Mouse (Mus musculus) cerebellum, adult 2 months (tissue): Measurements from ENCODE around the gene Spcs1. TPM values are rescaled to one million over a fixed set of nuclear protein-coding genes. Genes with fewer than 3 reads are reported as not detected.

Experiments
- DNase-seq, 2 experiments: peaks; one replicate each; pipeline ENCODE4 v3.0.0; 2021
- H3K27ac ChIP-seq: fragments of 200-500 bp; 2 replicates; pipeline ENCODE4 v1.5.1; 2012; ENCODE audit warnings: low read length, control low read depth, inconsistent platforms; ENCODE audit not compliant: insufficient read depth
- H3K27me3 ChIP-seq: fragments of 200-500 bp; 2 replicates; pipeline ENCODE4 v1.6.1; 2012; ENCODE audit warnings: inconsistent platforms, mild to moderate bottlenecking, low read length, moderate library complexity; ENCODE audit not compliant: control insufficient read depth, insufficient read depth
- H3K4me1 ChIP-seq: fragments of 200-500 bp; 2 replicates; pipeline ENCODE4 v1.6.1; 2011; ENCODE audit warnings: low read length; ENCODE audit not compliant: control insufficient read depth, insufficient read depth
- H3K4me3 ChIP-seq: fragments of 200-500 bp; replicated peaks from 2 replicates; pipeline ENCODE3; 2011; ENCODE audit warnings: mild to moderate bottlenecking, low read depth, low read length, control low read depth; ENCODE audit not compliant: insufficient read depth
- CTCF ChIP-seq: fragments of 200-500 bp; IDR thresholded peaks from 2 replicates; pipeline ENCODE4 v1.5.1; 2011; ENCODE audit warnings: low read depth, mild to moderate bottlenecking, control low read depth, low read length, moderate library complexity, borderline replicate concordance; ENCODE audit not compliant: insufficient read depth
- POLR2A ChIP-seq: fragments of 200-500 bp; IDR thresholded peaks from 2 replicates; pipeline ENCODE4 v1.6.1; 2011; ENCODE audit warnings: low read length, control low read depth, borderline replicate concordance; ENCODE audit not compliant: insufficient read depth
- WGBS: fragments of 180-500 bp; shearing (Covaris S2); methylation state at CpG from one replicate; pipeline ENCODE4 v1.1.7; 2018; 5-methylcytosine and 5-hydroxymethylcytosine counted together
- polyA plus RNA-seq: library from polyadenylated mRNA; depleted of rRNA; stranded (reverse); fragments of >200 nt; gene quantifications from 2 replicates; pipeline ENCODE4 v1.2.3, GENCODE M21; 2012; rRNA removed

Gene Spcs1
- polyA plus RNA-seq, 1 experiment: 290 TPM

GRCm38 (mm10) chr14:30996417-30996816 is 5.1 kb downstream of the Spcs1 start:
- no peak overlapping the region for H3K4me3 ChIP-seq
- no peaks in the 10 kb centered on the region for H3K27me3 ChIP-seq
- TF ChIP-seq CTCF (no peak), POLR2A (no peak)
- no peaks in the 10 kb centered on the region for H3K4me1 ChIP-seq
- H3K27ac ChIP-seq: no peak overlapping the region
- DNase-seq: no peak

- no peak for DNase-seq
- TF ChIP-seq CTCF (no peak), POLR2A (no peak)
- no peaks in the 10 kb centered on the region for H3K27me3 ChIP-seq
- H3K4me1 ChIP-seq: 0 out of 2 replicates have a peak, but pooled peaks cover 2% of the 10 kb centered on the region
- H3K27ac ChIP-seq: no peak overlapping the region
- H3K4me3 ChIP-seq: no peak overlapping the region
- 88% methylated on average over 3 of the region's 3 CpGs for WGBS
Observed at GRCm38 (mm10) chr14:30976222-30976621, 25.2 kb downstream of the Spcs1 start.

- no peak overlapping the region for H3K4me3 ChIP-seq
- no peak for TF ChIP-seq POLR2A
- no peak for TF ChIP-seq CTCF
- H3K4me1 ChIP-seq: 0 out of 2 replicates have a peak, but pooled peaks cover 2% of the 10 kb centered on the region
- DNase-seq: peak in 1 of 2 experiments; percentile 66
- 49% methylated on average over 6 of the region's 6 CpGs for WGBS
- no peak overlapping the region for H3K27ac ChIP-seq
- H3K27me3 ChIP-seq: no peaks in the 10 kb centered on the region
Observed at GRCm38 (mm10) chr14:30974204-30974603, 27.3 kb downstream of the Spcs1 start.

GRCm38 (mm10) chr14:30960366-30960765 is 41.1 kb downstream of the Spcs1 start:
- Histone ChIP-seq H3K4me3 (no peak overlapping the region), H3K4me1 (no peaks in the 10 kb centered on the region), H3K27ac (no peak overlapping the region), H3K27me3 (no peaks in the 10 kb centered on the region)
- no peak for DNase-seq
- WGBS: 88% methylated on average over 1 of the region's 1 CpGs
- TF ChIP-seq POLR2A (no peak), CTCF (no peak)

- Histone ChIP-seq H3K4me1 (no peaks in the 10 kb centered on the region), H3K27me3 (no peaks in the 10 kb centered on the region), H3K4me3 (no peak overlapping the region), H3K27ac (no peak overlapping the region)
- no peak for DNase-seq
- WGBS: 96% methylated on average over 4 of the region's 4 CpGs
- TF ChIP-seq CTCF: no peak
- no peak for TF ChIP-seq POLR2A
Observed at GRCm38 (mm10) chr14:30959031-30959430, 42.4 kb downstream of the Spcs1 start.

GRCm38 (mm10) chr14:30958517-30958916 is 43.0 kb downstream of the Spcs1 start:
- no peaks in the 10 kb centered on the region for H3K4me1 ChIP-seq
- no peak overlapping the region for H3K27ac ChIP-seq
- H3K4me3 ChIP-seq: no peak overlapping the region
- no peak for DNase-seq
- H3K27me3 ChIP-seq: no peaks in the 10 kb centered on the region
- TF ChIP-seq POLR2A (no peak), CTCF (no peak)
- WGBS: 68% methylated on average over 2 of the region's 2 CpGs

GRCm38 (mm10) chr14:30951154-30951825 is 50.2 kb downstream of the Spcs1 start, which contains the start of gene Nek4:
Gene Nek4 (plus strand): TSS chr14:30951377.
- under 1% methylated on average over 57 of the region's 57 CpGs for WGBS
- H3K4me3 ChIP-seq: peak within 1 kb of the TSS; percentile 82
- peak; percentile 97 to 98 for DNase-seq
- no peaks in the 10 kb centered on the region for H3K4me1 ChIP-seq
- TF ChIP-seq CTCF (no peak), POLR2A (peak; percentile 69; the same call in 1 of the 2 replicates)
- no peaks in the 10 kb centered on the region for H3K27me3 ChIP-seq
- H3K27ac ChIP-seq: peak within 1 kb of the TSS; percentile 37

- no peak for DNase-seq
- H3K27me3 ChIP-seq: no peaks in the 10 kb centered on the region
- H3K4me1 ChIP-seq: no peaks in the 10 kb centered on the region
- 97% methylated on average over 10 of the region's 10 CpGs for WGBS
- H3K27ac ChIP-seq: no peak overlapping the region
- no peak for TF ChIP-seq CTCF
- no peak for TF ChIP-seq POLR2A
- no peak overlapping the region for H3K4me3 ChIP-seq
Observed at GRCm38 (mm10) chr14:30949986-30950385, 51.5 kb downstream of the Spcs1 start.

Other genes with a start within 250 kb of the Spcs1 start
- 34.3 and 36.5 TPM in 2 replicates for gene Tmem110, start 176.1 kb downstream of the Spcs1 start, polyA plus RNA-seq
- 1.9 and 2.4 TPM in 2 replicates for gene Mustn1, start 122.5 kb downstream of the Spcs1 start, polyA plus RNA-seq
- gene Itih4, start 115.2 kb downstream of the Spcs1 start, polyA plus RNA-seq: 0.14 and 0.47 TPM in 2 replicates
- gene Itih3, start 77.9 kb downstream of the Spcs1 start, polyA plus RNA-seq: 76.7 and 82.8 TPM in 2 replicates
- gene Itih1, start 58.4 kb downstream of the Spcs1 start, polyA plus RNA-seq: not detected in 2 replicates
- gene Nek4, start 50.3 kb downstream of the Spcs1 start, polyA plus RNA-seq: 15.5 and 16.2 TPM in 2 replicates
- 79.5 and 84.4 TPM in 2 replicates for gene Glt8d1, start 272 bp downstream of the Spcs1 start, polyA plus RNA-seq
- gene Pbrm1, start 17.5 kb upstream of the Spcs1 start, polyA plus RNA-seq: 22.2 and 24.2 TPM in 2 replicates
- gene Gnl3, start 17.5 kb upstream of the Spcs1 start, polyA plus RNA-seq: 47.3 and 52.1 TPM in 2 replicates
- gene Smim4, start 127.3 kb upstream of the Spcs1 start, polyA plus RNA-seq: 35.3 and 42.4 TPM in 2 replicates
- gene Nt5dc2, start 129.4 kb upstream of the Spcs1 start, polyA plus RNA-seq: 28.3 and 28.4 TPM in 2 replicates
- gene Stab1, start 167.0 kb upstream of the Spcs1 start, polyA plus RNA-seq: 8.6 and 9.6 TPM in 2 replicates
- gene Tnnc1, start 206.6 kb upstream of the Spcs1 start, polyA plus RNA-seq: 6.1 and 7.6 TPM in 2 replicates
- gene Nisch, start 215.3 kb upstream of the Spcs1 start, polyA plus RNA-seq: 292 and 304 TPM in 2 replicates
- gene Sema3g, start 216.2 kb upstream of the Spcs1 start, polyA plus RNA-seq: 3.0 and 3.2 TPM in 2 replicates
- gene Phf7, start 249.6 kb upstream of the Spcs1 start, polyA plus RNA-seq: 6.5 and 7.8 TPM in 2 replicates
- gene Bap1, start 249.8 kb upstream of the Spcs1 start, polyA plus RNA-seq: 128 and 131 TPM in 2 replicates